Mouse (Mus musculus) bone marrow, adult 2 months (tissue): Measurements from ENCODE around the gene Sp1. TPM values are rescaled to one million over a fixed set of nuclear protein-coding genes. Genes with fewer than 3 reads are reported as not detected.
A peak's percentile ranks its signal among the peaks of the same experiment; 100 is the strongest.

ENCODE experiments used
- H3K27ac ChIP-seq: fragments of 200-500 bp; 2 replicates; pipeline ENCODE4 v1.5.1; 2012; ENCODE audit warnings: low read depth, mild to moderate bottlenecking, control low read depth, inconsistent platforms, low read length; ENCODE audit not compliant: control insufficient read depth, poor library complexity, insufficient read depth
- H3K4me1 ChIP-seq: fragments of 200-500 bp; 2 replicates; pipeline ENCODE4 v1.6.1; 2011; ENCODE audit warnings: low read length; ENCODE audit not compliant: control insufficient read depth, insufficient read depth
- H3K4me3 ChIP-seq: fragments of 200-500 bp; replicated peaks from 2 replicates; pipeline ENCODE3; 2011; ENCODE audit warnings: mild to moderate bottlenecking, low read depth, low read length, control low read depth; ENCODE audit not compliant: control insufficient read depth
- CTCF ChIP-seq: fragments of 200-500 bp; IDR thresholded peaks from 2 replicates; pipeline ENCODE4 v1.5.1; 2011; ENCODE audit warnings: low read length, control low read depth; ENCODE audit not compliant: control insufficient read depth, insufficient read depth
- POLR2A ChIP-seq: fragments of 200-500 bp; IDR thresholded peaks from 2 replicates; pipeline ENCODE4 v1.6.1; 2011; ENCODE audit warnings: low read depth, mild to moderate bottlenecking, control low read depth, low read length, borderline replicate concordance; ENCODE audit not compliant: control insufficient read depth
- WGBS: fragments of 180-500 bp; shearing (Covaris S2); methylation state at CpG from one replicate; pipeline ENCODE4 v1.1.7; 2018; 5-methylcytosine and 5-hydroxymethylcytosine counted together
- polyA plus RNA-seq: library from polyadenylated mRNA; stranded (reverse); fragments of >200 nt; gene quantifications from 2 replicates; pipeline ENCODE4 v1.2.4, GENCODE M21; 2011; ENCODE audit warnings: low replicate concordance; ENCODE audit not compliant: missing spikeins, insufficient read depth, insufficient read length

Sp1 gene
- polyA plus RNA-seq, 1 experiment: 35.2 TPM

DNA sequence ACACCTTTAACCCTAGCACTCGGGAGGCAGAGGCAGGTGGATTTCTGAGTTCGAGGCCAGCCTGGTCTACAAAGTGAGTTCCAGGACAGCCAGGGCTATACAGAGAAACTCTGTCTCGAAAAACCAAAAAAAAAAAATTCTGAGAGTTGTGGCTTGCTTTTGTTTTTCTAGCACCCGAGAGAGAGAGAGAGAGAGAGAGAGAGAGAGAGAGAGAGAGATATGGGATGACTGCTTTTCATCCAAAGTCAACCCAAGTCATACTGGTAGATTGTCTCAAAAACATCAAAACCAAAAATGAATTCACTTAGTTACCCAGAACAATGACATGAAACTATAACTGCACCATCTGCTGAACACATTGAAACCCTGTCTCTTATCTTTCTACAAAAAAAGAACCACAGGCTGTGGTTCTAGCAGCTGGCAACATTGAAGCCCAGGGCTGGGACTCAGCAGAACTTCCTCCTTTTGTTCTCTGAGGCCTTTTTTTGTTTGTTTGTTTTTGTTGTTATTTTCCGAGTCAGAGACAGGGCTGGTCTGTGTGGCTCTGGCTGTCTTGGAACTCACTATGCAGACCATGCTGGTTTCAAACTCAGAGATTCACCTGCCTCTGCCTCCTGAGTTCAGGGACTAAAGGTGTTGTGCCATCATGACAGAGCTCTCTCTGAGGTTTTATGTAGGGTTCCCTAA is 52.2 kb downstream of the Sp1 start:
- H3K4me3 ChIP-seq: peak overlapping the region; percentile 36
- TF ChIP-seq POLR2A (no peak), CTCF (no peak)
- H3K27ac ChIP-seq: peak overlapping the region; percentile 83
- 20% methylated on average over 5 of the region's 5 CpGs for WGBS
- H3K4me1 ChIP-seq: peaks cover 2% of the 10 kb centered on the region

GRCm38 (mm10) chr15:102458904-102459317 is 53.0 kb downstream of the Sp1 start, which contains the start of gene Prr13:
Gene Prr13, plus strand, starts transcription at chr15:102459028.
- peak; percentile 51; the same call in 1 of the 2 replicates for TF ChIP-seq CTCF
- TF ChIP-seq POLR2A: peak; percentile 27; the same call in 1 of the 2 replicates
- under 1% methylated on average over 19 of the region's 19 CpGs for WGBS
- Histone ChIP-seq H3K4me1 (peaks cover 2% of the 10 kb centered on the region), H3K4me3 (peak within 1 kb of the TSS; percentile 72), H3K27ac (peak within 1 kb of the TSS; percentile 83)

DNA sequence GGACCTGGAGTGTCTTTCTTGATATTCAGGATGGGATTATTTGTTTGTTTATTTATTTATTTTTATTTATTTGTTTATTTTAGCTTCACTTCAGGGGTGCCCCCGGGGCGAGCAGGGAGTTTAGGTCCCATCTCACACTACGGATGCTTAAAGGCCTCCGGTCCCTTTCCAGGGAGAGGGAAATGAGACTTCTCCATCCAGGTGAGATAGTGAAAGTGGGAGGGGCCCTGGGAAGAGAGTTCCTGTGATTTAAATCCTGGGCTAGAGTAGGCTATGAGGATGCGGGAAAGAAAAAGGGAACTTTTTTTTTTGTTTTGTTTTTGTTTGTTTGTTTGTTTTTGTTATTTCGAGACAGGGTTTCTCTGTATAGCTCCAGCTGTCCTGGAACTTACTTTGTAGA is 53.4 kb downstream of the Sp1 start:
- H3K27ac ChIP-seq: peak overlapping the region; percentile 54
- TF ChIP-seq POLR2A: no peak
- TF ChIP-seq CTCF: no peak
- H3K4me3 ChIP-seq: peak overlapping the region; percentile 72
- H3K4me1 ChIP-seq: peaks cover 2% of the 10 kb centered on the region
- 13% methylated on average over 6 of the region's 6 CpGs for WGBS

- WGBS: 2% methylated on average over 5 of the region's 5 CpGs
- Histone ChIP-seq H3K4me3 (peak overlapping the region; percentile 67), H3K4me1 (peaks cover 2% of the 10 kb centered on the region), H3K27ac (peak overlapping the region; percentile 54)
- TF ChIP-seq POLR2A (no peak), CTCF (no peak)
Measured at GRCm38 (mm10) chr15:102459847-102460246, 53.9 kb downstream of the Sp1 start.

GRCm38 (mm10) chr15:102460409-102460808 is 54.5 kb downstream of the Sp1 start:
- whole genome bisulfite sequencing: 37% methylated on average over 12 of the region's 12 CpGs

DNA sequence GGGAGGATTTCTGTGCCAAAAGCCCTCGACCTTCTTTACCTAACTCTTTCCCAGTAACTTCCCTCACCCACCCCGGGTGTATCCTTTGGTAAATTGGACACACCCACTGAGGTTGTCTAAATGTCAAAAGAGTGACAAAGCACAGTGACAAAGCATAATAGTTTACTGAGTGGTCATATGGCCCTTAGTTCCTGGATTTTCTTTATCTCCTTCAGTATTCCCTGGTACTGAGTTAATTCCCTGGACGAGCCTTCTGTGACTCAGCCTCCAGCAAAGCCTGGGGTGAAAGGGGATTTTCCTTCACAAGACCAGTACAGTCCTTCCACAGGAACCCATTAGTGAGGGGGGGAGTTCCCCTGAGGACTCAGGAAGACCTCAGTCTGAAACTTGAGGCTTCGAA is 55.0 kb downstream of the Sp1 start:
- Histone ChIP-seq H3K4me1 (peaks cover 2% of the 10 kb centered on the region), H3K4me3 (peak overlapping the region; percentile 67), H3K27ac (peak overlapping the region; percentile 53; the same call in 1 of the 2 replicates)
- TF ChIP-seq CTCF (no peak), POLR2A (no peak)
- 6% methylated on average over 4 of the region's 4 CpGs for WGBS

More at GRCm38 (mm10) chr15:102460409-102460808, 54.5 kb downstream of the Sp1 start:
- Histone ChIP-seq H3K4me1 (peaks cover 2% of the 10 kb centered on the region), H3K4me3 (peak overlapping the region; percentile 67), H3K27ac (peak overlapping the region; percentile 49)
- no peak for TF ChIP-seq CTCF
- TF ChIP-seq POLR2A: no peak

DNA sequence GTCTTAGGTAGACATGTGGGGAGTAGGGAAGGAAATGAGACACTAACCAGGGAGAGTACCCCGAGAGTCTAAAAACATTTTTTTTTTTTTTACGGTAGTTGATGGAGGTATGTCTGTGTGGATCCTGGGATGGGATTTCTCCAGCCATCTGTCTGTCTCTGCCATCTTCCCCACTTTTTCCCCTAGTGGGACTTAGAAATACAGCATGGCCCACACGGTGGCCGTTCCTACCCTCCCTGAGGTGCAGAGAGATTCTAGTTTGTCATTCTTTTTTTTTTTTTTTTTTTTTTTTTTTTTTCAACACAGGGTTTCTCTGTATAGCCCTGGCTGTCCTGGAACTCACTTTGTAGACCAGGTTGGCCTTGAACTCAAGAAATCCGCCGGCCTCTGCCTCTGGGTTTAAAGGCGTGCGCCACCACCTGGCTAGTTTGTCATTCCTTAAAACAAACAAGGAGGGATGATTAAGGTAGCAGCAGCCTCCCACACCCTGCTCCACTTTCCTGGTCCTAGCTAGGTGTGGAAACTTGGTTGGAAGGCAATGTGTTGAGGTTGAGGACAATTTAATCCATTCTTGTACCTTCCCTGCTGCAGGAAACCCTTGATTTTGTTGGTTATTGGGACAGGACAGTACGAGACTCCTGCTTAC is 55.6 kb downstream of the Sp1 start:
- H3K4me1 ChIP-seq: peaks cover 2% of the 10 kb centered on the region
- peak overlapping the region; percentile 53; the same call in 1 of the 2 replicates for H3K27ac ChIP-seq
- 63% methylated on average over 9 of the region's 9 CpGs for WGBS
- TF ChIP-seq POLR2A (no peak), CTCF (no peak)
- H3K4me3 ChIP-seq: peak overlapping the region; percentile 51

DNA sequence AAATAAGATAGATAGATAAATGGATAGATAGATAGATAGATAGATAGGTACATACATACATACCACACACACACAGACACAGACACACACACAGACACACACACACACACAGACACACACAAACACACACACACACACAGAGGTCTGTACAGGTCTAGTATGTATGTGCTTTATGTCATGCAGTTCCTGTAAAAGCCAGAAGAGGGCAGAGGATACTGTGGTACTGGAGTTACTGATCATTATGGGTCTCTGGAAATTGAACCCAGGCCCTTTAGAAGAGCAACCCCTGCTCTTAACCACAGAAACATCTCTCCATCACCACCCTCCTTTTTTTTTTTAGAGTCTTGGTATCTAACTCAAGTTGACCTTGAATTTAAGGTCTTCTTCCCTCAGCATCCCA is 57.7 kb downstream of the Sp1 start:
- Histone ChIP-seq H3K27ac (no peak overlapping the region), H3K4me1 (no peaks in the 10 kb centered on the region; the same call in 1 of the 2 replicates), H3K4me3 (no peak overlapping the region)
- TF ChIP-seq CTCF: no peak
- TF ChIP-seq POLR2A: no peak
